Mouse (Mus musculus) kidney, adult 2 months (tissue): ENCODE results near the gene Nkpd1.

ENCODE experiments used
- CTCF ChIP-seq: fragments of 200-500 bp; conservative IDR thresholded peaks from 2 replicates; pipeline ENCODE4 v1.5.1; 2011; ENCODE audit warnings: low read depth, mild to moderate bottlenecking, control low read depth, low read length, moderate library complexity, mixed read lengths; ENCODE audit not compliant: insufficient read depth, insufficient read length
- POLR2A ChIP-seq: fragments of 200-500 bp; IDR thresholded peaks from one replicate; pipeline ENCODE4 v1.6.1; 2011; ENCODE audit warnings: low read depth, low read length, control low read depth

- TF ChIP-seq CTCF (no peak), POLR2A (no peak)
These were observed 24.1 kb downstream of the Nkpd1 start for GRCm38 (mm10) chr7:19541681-19542154.
